Mouse (Mus musculus): ENCODE data around the gene Nf1. TPM values are rescaled to one million over a fixed set of nuclear protein-coding genes. Genes with fewer than 3 reads are reported as not detected.

Nf1 gene
- polyA plus RNA-seq, 1 experiment from 2014 or later: 5.6 TPM

- Histone ChIP-seq H3K9me3 (replicated peaks) (no peaks in the 10 kb centered on the region), H3K4me3 (no peak overlapping the region), H3K36me3 (0 out of 2 replicates have a peak, but pooled peaks cover 9% of the 10 kb centered on the region), H3K9ac (no peak overlapping the region), H3K4me2 (no peak overlapping the region), H3K27ac (ENCODE audit: poor library complexity, severe bottlenecking) (no peak overlapping the region), H3K4me1 (replicated peaks) (no peaks in the 10 kb centered on the region), H3K27me3 (replicated peaks) (no peaks in the 10 kb centered on the region)
- ATAC-seq (ENCODE audit: insufficient number of reproducible peaks, low FRiP score): no peak
- 88% methylated on average over 6 of the region's 6 CpGs for WGBS
Observed at GRCm38 (mm10) chr11:79519299-79519698, 179.8 kb downstream of the Nf1 start.

DNA sequence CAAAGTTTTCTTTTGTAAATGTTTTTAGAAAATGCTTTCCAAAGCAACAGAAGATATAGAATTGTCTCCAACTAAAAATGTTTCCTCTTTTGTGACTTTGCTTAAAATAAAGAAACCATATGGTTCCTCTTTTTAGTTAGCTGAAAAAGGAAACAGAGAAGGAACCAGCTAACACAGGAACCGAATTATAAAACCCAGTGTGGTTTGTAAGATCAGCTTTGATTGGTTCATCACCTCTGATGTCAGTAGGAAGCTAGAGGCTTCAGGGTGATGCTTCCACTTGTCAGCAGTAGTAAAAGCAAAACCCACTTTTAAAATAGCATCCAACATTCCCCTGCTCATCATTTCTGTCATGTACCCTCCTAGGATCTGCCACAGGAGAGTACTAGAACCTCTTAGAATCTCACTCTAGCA lies 180.4 kb downstream of the Nf1 start:
- no peak overlapping the region for H3K4me2 ChIP-seq

GRCm38 (mm10) chr11:79520772-79521171 lies 181.3 kb downstream of the Nf1 start:
- H3K9ac ChIP-seq: no peak overlapping the region
- no peaks in the 10 kb centered on the region for H3K27me3 ChIP-seq (replicated peaks)
- H3K4me2 ChIP-seq: no peak overlapping the region
- no peak overlapping the region for H3K27ac ChIP-seq (ENCODE audit: poor library complexity, severe bottlenecking)
- no peak overlapping the region for H3K4me3 ChIP-seq
- no peaks in the 10 kb centered on the region for H3K9me3 ChIP-seq (replicated peaks)
- 0 out of 2 replicates have a peak, but pooled peaks cover 3% of the 10 kb centered on the region for H3K36me3 ChIP-seq
- ATAC-seq (ENCODE audit: insufficient number of reproducible peaks, low FRiP score): no peak
- no peaks in the 10 kb centered on the region for H3K4me1 ChIP-seq (replicated peaks)

More for the DNA sequence above, 180.4 kb downstream of the Nf1 start:
- no peak overlapping the region for H3K27ac ChIP-seq (ENCODE audit: poor library complexity, severe bottlenecking)
- ATAC-seq (ENCODE audit: insufficient number of reproducible peaks, low FRiP score): no peak
- H3K9me3 ChIP-seq (replicated peaks): no peaks in the 10 kb centered on the region
- H3K27me3 ChIP-seq (replicated peaks): no peaks in the 10 kb centered on the region
- H3K4me3 ChIP-seq: no peak overlapping the region
- H3K9ac ChIP-seq: no peak overlapping the region
- H3K36me3 ChIP-seq: 0 out of 2 replicates have a peak, but pooled peaks cover 9% of the 10 kb centered on the region
- WGBS: 79% methylated on average over 1 of the region's 1 CpGs
- H3K4me1 ChIP-seq (replicated peaks): no peaks in the 10 kb centered on the region

DNA sequence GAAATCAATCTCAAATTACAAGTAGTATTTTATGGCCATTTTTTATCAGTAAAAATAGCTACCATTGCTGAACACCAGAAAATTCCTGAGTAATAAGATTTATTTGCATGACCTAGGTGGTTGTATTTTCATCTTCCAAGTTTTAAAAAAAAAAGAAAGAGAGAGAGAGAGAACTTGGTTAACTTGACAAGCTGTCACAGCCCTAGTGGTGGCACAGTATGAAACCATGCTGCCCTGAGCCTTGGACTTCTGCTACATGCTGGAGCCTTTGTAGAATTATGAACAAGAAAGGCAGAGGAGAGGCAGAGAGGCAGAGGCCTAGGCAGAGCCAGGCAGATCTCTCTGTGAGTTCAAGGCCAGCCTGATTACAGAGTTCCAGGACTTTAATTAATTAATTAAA lies 182.4 kb downstream of the Nf1 start:
- Histone ChIP-seq H3K27me3 (replicated peaks) (no peaks in the 10 kb centered on the region), H3K4me3 (no peak overlapping the region), H3K9ac (no peak overlapping the region), H3K36me3 (0 out of 2 replicates have a peak, but pooled peaks cover 3% of the 10 kb centered on the region), H3K4me1 (replicated peaks) (peaks cover 2% of the 10 kb centered on the region; the same call in 1 of the 2 replicates), H3K9me3 (replicated peaks) (no peaks in the 10 kb centered on the region), H3K27ac (ENCODE audit: poor library complexity, severe bottlenecking) (no peak overlapping the region), H3K4me2 (no peak overlapping the region)
- no peak for ATAC-seq (ENCODE audit: insufficient number of reproducible peaks, low FRiP score)

DNA sequence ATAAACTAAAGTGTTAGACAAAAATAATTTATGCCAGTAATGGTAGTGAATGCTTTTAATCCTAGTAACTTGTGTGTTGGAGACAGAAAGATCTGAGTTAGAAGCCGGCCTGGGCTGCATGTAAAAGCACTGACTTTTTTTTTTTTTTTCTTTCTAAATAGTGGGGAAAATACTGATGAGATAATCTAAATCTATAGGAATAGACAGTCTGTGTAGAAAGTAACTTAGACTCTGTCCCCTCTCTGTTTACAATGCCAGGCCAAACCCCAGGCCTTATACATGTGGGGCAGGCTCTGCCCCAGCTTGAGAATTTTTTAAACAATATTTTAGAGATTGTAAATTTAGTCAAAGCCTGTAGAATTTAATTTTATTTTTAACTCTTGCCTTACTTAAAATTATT lies 183.5 kb downstream of the Nf1 start:
- no peaks in the 10 kb centered on the region for H3K9me3 ChIP-seq (replicated peaks)
- no peak overlapping the region for H3K4me3 ChIP-seq
- peaks cover 9% of the 10 kb centered on the region; the same call in 1 of the 2 replicates for H3K4me1 ChIP-seq (replicated peaks)
- H3K9ac ChIP-seq: no peak overlapping the region
- H3K27me3 ChIP-seq (replicated peaks): no peaks in the 10 kb centered on the region
- no peak for ATAC-seq (ENCODE audit: insufficient number of reproducible peaks, low FRiP score)
- H3K4me2 ChIP-seq: no peak overlapping the region
- WGBS: 77% methylated on average over 1 of the region's 1 CpGs
- H3K27ac ChIP-seq (ENCODE audit: poor library complexity, severe bottlenecking): no peak overlapping the region
- 0 out of 2 replicates have a peak, but pooled peaks cover 3% of the 10 kb centered on the region for H3K36me3 ChIP-seq

GRCm38 (mm10) chr11:79523560-79524309 lies 184.2 kb downstream of the Nf1 start, which contains the start of gene Evi2b:
Gene Evi2b, minus strand, starts transcription at chr11:79523762.
- Histone ChIP-seq H3K9ac (no peak within 1 kb of the TSS), H3K4me1 (replicated peaks) (peaks cover 9% of the 10 kb centered on the region; the same call in 1 of the 2 replicates), H3K9me3 (replicated peaks) (no peaks in the 10 kb centered on the region), H3K4me3 (no peak within 1 kb of the TSS), H3K4me2 (no peak within 1 kb of the TSS), H3K27ac (ENCODE audit: poor library complexity, severe bottlenecking) (no peak within 1 kb of the TSS), H3K36me3 (0 out of 2 replicates have a peak, but pooled peaks cover 3% of the 10 kb centered on the region), H3K27me3 (replicated peaks) (no peaks in the 10 kb centered on the region)
- no peak for ATAC-seq (ENCODE audit: insufficient number of reproducible peaks, low FRiP score)
- WGBS: 61% methylated on average over 10 of the region's 10 CpGs

DNA sequence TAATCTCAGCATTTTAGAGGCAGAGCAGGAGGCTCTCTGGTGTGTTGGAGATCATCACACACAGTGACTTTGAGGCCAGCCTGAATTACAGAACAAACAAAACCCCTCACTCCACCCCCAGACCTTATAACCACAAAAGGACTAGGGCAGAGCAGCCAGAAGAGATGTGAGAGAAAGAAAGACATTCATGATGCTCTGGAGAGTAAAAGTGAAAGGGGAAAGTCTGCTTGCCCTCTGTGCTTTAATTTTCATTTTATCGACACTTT lies 184.8 kb downstream of the Nf1 start:
- H3K4me2 ChIP-seq: no peak overlapping the region
- 88% methylated on average over 1 of the region's 1 CpGs for WGBS
- H3K27me3 ChIP-seq (replicated peaks): no peaks in the 10 kb centered on the region
- no peak for ATAC-seq (ENCODE audit: insufficient number of reproducible peaks, low FRiP score)
- no peaks in the 10 kb centered on the region for H3K9me3 ChIP-seq (replicated peaks)
- no peak overlapping the region for H3K9ac ChIP-seq
- peaks cover 9% of the 10 kb centered on the region; the same call in 1 of the 2 replicates for H3K4me1 ChIP-seq (replicated peaks)
- H3K4me3 ChIP-seq: no peak overlapping the region
- 0 out of 2 replicates have a peak, but pooled peaks cover 3% of the 10 kb centered on the region for H3K36me3 ChIP-seq
- H3K27ac ChIP-seq (ENCODE audit: poor library complexity, severe bottlenecking): no peak overlapping the region

- H3K4me2 ChIP-seq: no peak overlapping the region
- WGBS: 84% methylated on average over 3 of the region's 3 CpGs
Observed at GRCm38 (mm10) chr11:79526549-79526948, 187.1 kb downstream of the Nf1 start.

GRCm38 (mm10) chr11:79527015-79527738 lies 187.7 kb downstream of the Nf1 start:
- 56% methylated on average over 15 of the region's 15 CpGs for WGBS
- H3K4me1 ChIP-seq (replicated peaks): peaks cover 9% of the 10 kb centered on the region; the same call in 1 of the 2 replicates
- H3K4me3 ChIP-seq: no peak overlapping the region
- no peak overlapping the region for H3K9ac ChIP-seq
- no peak for ATAC-seq (ENCODE audit: insufficient number of reproducible peaks, low FRiP score)
- no peak overlapping the region for H3K27ac ChIP-seq (ENCODE audit: poor library complexity, severe bottlenecking)
- 0 out of 2 replicates have a peak, but pooled peaks cover 9% of the 10 kb centered on the region for H3K36me3 ChIP-seq
- H3K4me2 ChIP-seq: no peak overlapping the region
- H3K9me3 ChIP-seq (replicated peaks): no peaks in the 10 kb centered on the region
- no peaks in the 10 kb centered on the region for H3K27me3 ChIP-seq (replicated peaks)

More at GRCm38 (mm10) chr11:79526549-79526948, 187.1 kb downstream of the Nf1 start:
- Histone ChIP-seq H3K9me3 (replicated peaks) (no peaks in the 10 kb centered on the region), H3K4me1 (replicated peaks) (peaks cover 9% of the 10 kb centered on the region; the same call in 1 of the 2 replicates), H3K27ac (ENCODE audit: poor library complexity, severe bottlenecking) (no peak overlapping the region), H3K27me3 (replicated peaks) (no peaks in the 10 kb centered on the region), H3K36me3 (0 out of 2 replicates have a peak, but pooled peaks cover 4% of the 10 kb centered on the region), H3K4me3 (no peak overlapping the region), H3K9ac (no peak overlapping the region)
- ATAC-seq (ENCODE audit: insufficient number of reproducible peaks, low FRiP score): no peak

- Histone ChIP-seq H3K4me3 (no peak overlapping the region), H3K9me3 (replicated peaks) (no peaks in the 10 kb centered on the region), H3K9ac (no peak overlapping the region), H3K27me3 (replicated peaks) (no peaks in the 10 kb centered on the region), H3K4me2 (no peak overlapping the region), H3K4me1 (replicated peaks) (peaks cover 11% of the 10 kb centered on the region; the same call in 1 of the 2 replicates), H3K27ac (ENCODE audit: poor library complexity, severe bottlenecking) (no peak overlapping the region), H3K36me3 (0 out of 2 replicates have a peak, but pooled peaks cover 9% of the 10 kb centered on the region)
- 65% methylated on average over 5 of the region's 5 CpGs for WGBS
- no peak for ATAC-seq (ENCODE audit: insufficient number of reproducible peaks, low FRiP score)
Observed at GRCm38 (mm10) chr11:79527739-79528384, 188.4 kb downstream of the Nf1 start.

DNA sequence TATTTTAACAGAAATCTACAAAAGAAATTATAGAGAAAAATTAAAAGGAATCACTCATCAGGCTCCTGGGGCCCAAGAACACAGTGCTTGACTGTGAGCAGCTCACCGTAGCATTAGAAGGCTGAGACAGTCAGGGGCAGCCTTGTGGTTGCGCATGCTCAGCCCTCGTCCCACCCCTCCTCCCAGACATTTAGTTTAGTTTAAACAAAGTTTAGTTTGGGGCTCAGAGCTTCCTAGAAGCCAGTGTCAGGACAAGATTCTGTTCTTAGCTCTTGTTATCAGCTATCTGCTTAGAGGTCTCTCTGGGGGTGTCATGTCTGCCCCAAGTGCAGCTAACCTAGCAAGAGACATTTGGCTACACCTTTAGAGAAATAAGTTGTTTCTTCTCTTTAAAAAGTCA lies 189.1 kb downstream of the Nf1 start:
- Histone ChIP-seq H3K36me3 (0 out of 2 replicates have a peak, but pooled peaks cover 9% of the 10 kb centered on the region), H3K9ac (no peak overlapping the region), H3K4me1 (replicated peaks) (peaks cover 18% of the 10 kb centered on the region), H3K4me3 (no peak overlapping the region), H3K4me2 (no peak overlapping the region), H3K27me3 (replicated peaks) (no peaks in the 10 kb centered on the region), H3K27ac (ENCODE audit: poor library complexity, severe bottlenecking) (no peak overlapping the region), H3K9me3 (replicated peaks) (no peaks in the 10 kb centered on the region)
- ATAC-seq (ENCODE audit: insufficient number of reproducible peaks, low FRiP score): no peak
- 85% methylated on average over 3 of the region's 3 CpGs for WGBS

Measured in heart, embryonic 12.5 days (tissue).